Mouse (Mus musculus) left cerebral cortex, postnatal 4 days (tissue): ENCODE results near the gene Gpbp1. TPM values are rescaled to one million over a fixed set of nuclear protein-coding genes. Genes with fewer than 3 reads are reported as not detected.

Experiments used
- DNase-seq: peaks from one replicate; pipeline ENCODE4 v3.0.0-alpha.2; 2022
- intact Hi-C: fragments of 180-260 bp; cut with DNase I; formaldehyde crosslinking; loops from one replicate; pipeline ENCODE4 v1.15.1; 2025
- total RNA-seq, 2 experiments: library from RNA; stranded (reverse); gene quantifications; 2 replicates each; pipeline ENCODE4 v1.2.3; 2021

The Gpbp1 gene
- 10 to 100 TPM; 79.2 to 89.1 TPM for total RNA-seq

- intact Hi-C loops, result loop anchor here (10.0 kb wide), 2 partner anchors 195 to 235 kb away; partner anchors contain the start of gene Mier3
- DNase-seq, result peak; percentile 100
Measured at GRCm38 (mm10) chr13:111489802-111490723, at the start of gene Gpbp1. TSS of gene Gpbp1 (minus strand) at chr13:111490111.

GRCm38 (mm10) chr13:111537718-111538117 is 47.8 kb upstream of the Gpbp1 start:
- intact Hi-C loops, result no loop called here
- DNase-seq, result no peak

DNA sequence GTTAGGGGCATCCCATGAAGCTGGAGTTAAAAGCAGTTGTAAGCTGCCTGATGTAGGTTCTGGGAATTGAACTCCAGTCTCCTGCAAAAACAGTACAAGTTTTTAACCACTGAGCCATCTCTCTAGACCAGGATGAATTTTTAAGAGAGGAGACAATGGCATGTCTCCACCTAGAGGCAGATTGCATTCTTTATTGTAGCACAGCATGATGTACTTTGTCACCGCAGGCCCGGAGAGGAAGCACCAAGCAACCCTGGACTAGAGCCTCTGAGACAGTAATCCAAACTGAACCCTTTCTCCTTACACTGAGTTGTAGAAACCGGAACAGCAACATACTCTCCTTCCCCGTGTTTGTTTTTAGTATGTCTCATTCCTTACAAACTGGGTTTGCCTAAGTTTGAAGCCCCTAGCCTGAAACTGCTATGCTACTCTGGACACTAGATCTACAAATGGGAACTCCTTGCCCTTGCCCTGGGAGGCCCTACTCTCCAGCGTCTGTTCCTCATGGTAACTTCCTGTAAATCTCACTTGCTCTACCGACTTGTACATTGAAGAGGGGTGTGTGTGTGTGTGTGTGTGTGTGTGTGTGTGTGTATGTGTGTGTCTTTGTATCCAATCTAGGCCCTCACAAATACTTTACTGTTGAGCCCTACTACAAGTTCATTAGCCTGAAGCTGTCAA is 46.4 kb upstream of the Gpbp1 start:
- intact Hi-C loops, result no loop called here
- DNase-seq, result no peak

GRCm38 (mm10) chr13:111534131-111534530 is 44.2 kb upstream of the Gpbp1 start:
- peak; percentile 19 for DNase-seq
- intact Hi-C loops, result no loop called here

- no peak for DNase-seq
- intact Hi-C loops, result no loop called here
Measured at GRCm38 (mm10) chr13:111532178-111532948, 42.5 kb upstream of the Gpbp1 start.

DNA sequence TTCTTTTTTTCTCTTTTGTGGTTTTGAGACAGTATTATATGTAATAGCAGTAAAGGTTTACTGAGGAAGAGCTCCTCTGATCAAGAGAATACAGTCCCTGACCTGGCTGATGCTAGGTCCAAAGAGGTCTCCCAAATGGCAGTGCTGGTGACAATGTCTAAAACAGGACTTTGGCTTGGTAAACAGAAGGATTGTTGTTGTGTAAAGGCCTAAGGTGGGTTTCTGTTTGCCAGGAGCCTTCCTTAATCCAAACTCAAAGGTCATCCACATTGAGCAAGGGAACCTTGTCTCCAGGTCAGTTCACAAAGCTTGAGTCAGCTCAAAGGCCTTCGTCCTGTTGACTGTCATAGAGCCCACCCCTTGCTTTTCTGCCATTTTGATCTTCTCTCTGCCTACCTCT is 41.8 kb upstream of the Gpbp1 start:
- no peak for DNase-seq
- intact Hi-C loops, result no loop called here

DNA sequence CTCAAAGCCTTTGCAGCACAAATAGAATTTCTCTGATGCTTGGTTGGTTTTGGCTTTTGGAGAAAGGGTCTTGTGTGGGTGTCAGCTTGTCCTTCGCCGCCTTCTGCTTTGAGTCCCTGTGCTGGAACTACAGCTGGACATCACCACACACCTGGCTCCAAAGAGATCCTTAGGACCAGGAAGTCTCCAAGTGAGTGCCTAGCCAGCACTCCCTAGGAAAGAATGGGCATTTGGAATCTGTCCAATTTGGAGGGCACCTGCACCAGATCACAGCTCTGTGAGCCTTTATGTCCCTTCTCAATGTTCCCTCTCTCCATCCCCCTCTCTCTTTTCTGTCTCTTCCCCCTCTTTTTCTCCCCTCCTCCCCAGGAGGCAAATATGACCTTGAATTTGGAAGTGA is 34.4 kb upstream of the Gpbp1 start:
- no peak for DNase-seq
- intact Hi-C loops, result no loop called here

DNA sequence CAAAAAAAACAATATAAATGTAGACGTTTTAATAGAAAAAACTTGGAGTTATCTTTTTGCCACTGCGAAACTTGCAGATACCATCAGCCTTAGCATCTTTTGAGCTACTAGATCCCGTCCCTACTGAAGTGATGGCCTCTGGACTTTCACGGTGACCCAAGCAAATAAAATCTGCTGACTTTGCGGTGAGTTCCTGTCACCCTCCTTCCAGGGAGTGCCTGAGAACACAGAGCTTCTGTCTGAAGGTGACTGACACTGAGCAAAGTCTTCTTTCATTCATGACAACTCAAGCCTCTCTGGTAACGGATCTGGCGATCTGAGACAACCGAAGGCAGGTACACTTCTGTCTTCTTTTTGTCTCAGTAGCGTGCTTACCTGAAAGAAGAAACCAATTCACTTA is 32.4 kb upstream of the Gpbp1 start:
- intact Hi-C loops, result no loop called here
- no peak for DNase-seq

- DNase-seq, result no peak
- intact Hi-C loops, result no loop called here
Measured at GRCm38 (mm10) chr13:111520456-111520855, 30.5 kb upstream of the Gpbp1 start.

DNA sequence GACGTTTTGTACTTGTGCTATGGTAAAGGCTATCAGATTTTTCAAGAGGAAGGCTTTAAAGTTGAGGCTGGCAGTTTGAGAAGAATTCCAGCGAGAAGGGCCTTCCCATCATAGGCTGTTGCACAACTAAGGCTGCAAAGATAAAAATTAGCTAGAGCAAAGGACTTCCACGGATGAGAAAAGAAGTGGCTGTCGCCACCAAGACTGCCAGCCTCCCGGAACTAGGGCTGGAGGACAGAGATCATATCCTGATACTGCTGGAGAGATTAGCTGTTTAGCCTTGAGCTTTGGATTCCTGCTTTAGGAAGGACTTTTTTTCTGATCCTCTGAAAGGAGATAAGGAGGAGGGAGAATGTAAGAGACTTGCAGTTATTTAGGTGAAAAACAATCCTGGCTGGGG is 28.4 kb upstream of the Gpbp1 start:
- intact Hi-C loops, result no loop called here
- DNase-seq, result no peak

DNA sequence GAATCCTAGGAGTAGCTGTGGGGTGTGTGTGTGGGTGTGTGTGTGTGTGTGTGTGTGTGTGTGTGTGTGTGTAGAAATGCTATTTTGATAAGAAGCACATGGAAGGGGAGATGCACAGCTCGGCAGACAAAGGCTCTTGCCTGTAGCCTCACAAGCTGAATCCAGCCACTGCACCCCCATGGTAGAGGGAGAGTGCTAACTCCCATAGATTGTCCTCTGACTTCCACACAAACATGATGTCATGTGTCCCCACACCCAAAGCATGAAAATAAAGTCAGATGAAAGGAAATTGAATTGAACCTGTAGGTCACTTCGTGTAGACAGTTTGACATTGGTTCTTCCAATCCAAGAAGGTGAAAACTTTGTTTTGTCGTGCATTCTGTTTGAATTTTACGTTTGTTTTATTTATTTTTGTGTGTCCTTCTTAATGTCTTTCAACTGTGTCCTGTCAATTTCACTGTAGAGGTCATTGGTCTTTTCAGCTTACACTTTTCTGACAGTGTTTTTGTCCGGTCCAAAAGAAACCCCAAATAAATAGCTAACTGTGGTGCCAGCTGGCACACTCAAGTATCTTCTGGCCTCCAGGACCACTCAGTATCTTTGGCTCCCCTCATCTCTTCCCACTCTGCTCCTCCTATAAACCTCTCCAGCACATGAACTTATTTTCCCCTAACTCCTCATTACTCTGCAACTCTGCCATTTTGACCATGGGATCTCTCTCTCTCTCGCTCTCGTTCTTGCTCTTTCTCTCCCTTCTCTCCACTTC is 26.7 kb upstream of the Gpbp1 start:
- no peak for DNase-seq
- intact Hi-C loops, result no loop called here

GRCm38 (mm10) chr13:111509385-111509784 is 19.5 kb upstream of the Gpbp1 start:
- intact Hi-C loops, result no loop called here
- DNase-seq, result no peak

DNA sequence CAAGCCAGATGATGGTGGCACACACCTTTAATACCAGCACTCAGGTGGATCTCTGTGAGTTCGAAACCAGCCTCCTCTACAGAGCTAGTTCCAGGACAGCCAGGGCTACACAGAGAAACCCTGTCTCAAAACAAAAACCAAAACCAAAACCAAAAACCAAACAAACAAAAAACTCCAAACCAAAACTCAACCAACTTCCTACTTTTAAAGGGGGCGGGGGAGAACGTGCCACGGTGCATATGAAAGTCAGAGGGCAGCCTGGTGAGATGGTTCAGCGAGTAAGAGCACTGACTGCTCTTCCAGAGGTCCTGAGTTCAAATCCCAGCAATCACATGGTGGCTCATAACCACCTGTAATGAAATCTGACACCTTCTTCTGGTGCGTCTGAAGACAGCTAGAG is 18.7 kb upstream of the Gpbp1 start:
- DNase-seq, result no peak

GRCm38 (mm10) chr13:111494330-111495029 is 4.6 kb upstream of the Gpbp1 start:
- DNase-seq, result no peak
- intact Hi-C loops, result loop anchor here (10.0 kb wide), 1 partner anchor 190 kb away; the partner anchor contains the start of gene Mier3

More for the DNA sequence above, 18.7 kb upstream of the Gpbp1 start:
- intact Hi-C loops, result no loop called here

DNA sequence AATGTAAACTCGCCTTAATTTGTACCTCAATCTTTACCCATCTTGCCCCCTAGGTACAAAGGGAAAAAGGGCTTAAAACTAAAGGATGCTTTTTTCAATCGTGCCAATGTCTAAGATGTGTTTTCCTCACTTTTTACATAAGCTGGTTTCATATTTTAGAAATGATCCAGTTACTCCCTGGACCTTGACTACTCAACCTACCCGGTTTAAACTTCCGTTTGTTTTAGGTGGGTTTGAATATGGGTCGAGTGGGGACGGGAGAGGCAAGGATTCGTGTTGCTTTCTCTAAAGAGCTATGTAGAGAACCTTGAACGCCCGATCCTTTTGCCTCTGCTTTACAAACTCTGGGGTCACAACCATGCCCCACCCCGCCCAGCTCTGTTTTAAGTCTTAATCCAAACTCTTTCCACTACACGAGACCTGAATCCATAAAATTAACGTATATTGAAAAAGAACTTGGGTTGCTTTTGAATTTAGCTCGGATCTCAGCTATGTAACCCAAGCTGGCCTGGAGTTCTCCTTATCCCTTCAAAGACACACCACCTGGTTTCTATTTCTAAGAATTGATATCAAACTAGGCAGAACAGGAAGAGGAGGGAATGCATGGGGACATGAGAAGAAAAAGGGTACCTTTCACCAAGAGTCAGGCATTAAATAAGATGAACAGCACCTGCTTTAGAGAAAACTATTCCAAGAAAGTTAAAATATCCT is 1.3 kb upstream of the Gpbp1 start:
- intact Hi-C loops, result loop anchor here (10.0 kb wide), 1 partner anchor 194 kb away; the partner anchor contains the start of gene Mier3
- DNase-seq, result no peak

GRCm38 (mm10) chr13:111489502-111489801 is 459 bp downstream of the Gpbp1 start:
- intact Hi-C loops, result loop anchor here (10.0 kb wide), 1 partner anchor 235 kb away; no protein-coding TSS in a partner anchor

GRCm38 (mm10) chr13:111488651-111489501 is 1.0 kb downstream of the Gpbp1 start:
- DNase-seq, result peak; percentile 20
- intact Hi-C loops, result loop anchor here (10.0 kb wide), 1 partner anchor 236 kb away; no protein-coding TSS in a partner anchor

More at GRCm38 (mm10) chr13:111489502-111489801, 459 bp downstream of the Gpbp1 start:
- DNase-seq, result no peak

GRCm38 (mm10) chr13:111477695-111478094 is 12.2 kb downstream of the Gpbp1 start:
- no peak for DNase-seq
- intact Hi-C loops, result no loop called here
